Mouse (Mus musculus): ENCODE measurements around the gene Gcg. TPM values are rescaled to one million over a fixed set of nuclear protein-coding genes. Genes with fewer than 3 reads are reported as not detected.

Gene Gcg
- polyA plus RNA-seq, 1 experiment: not detected

DNA sequence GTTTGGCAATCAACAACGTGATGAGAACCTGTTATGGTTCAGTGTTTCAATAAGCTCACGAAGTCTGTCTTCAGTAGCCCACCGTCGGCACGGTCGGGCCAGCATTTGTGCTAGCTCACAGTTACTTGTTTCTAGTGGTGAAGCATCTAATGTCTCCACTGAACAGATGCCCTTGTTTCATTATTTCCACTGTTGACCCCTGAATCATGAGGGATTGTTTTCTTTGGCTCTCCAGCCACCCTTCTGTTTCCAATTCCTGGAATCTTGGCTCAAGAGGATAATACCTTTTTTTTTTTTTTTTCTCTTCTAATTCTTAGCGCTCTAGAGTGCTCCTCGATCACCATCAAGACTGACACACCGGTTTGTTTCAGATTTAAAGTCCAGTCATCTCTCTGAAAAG is 13.9 kb downstream of the Gcg start:
- Histone ChIP-seq H3K4me3 (no peak overlapping the region), H3K36me3 (ENCODE audit: control insufficient read depth, insufficient read depth) (no peaks in the 10 kb centered on the region), H3K27me3 (ENCODE audit: control insufficient read depth, insufficient read depth, insufficient read length) (no peaks in the 10 kb centered on the region), H3ac (ENCODE audit: control insufficient read depth, insufficient read length) (no peak overlapping the region), H3K79me2 (ENCODE audit: control insufficient read depth, insufficient read depth) (no peaks in the 10 kb centered on the region), H3K4me2 (ENCODE audit: low read depth) (peak overlapping the region; percentile 72)
- no peak for TF ChIP-seq REST (IDR thresholded peaks at IDR 0.05; ENCODE audit: insufficient read depth, insufficient read length)
- TF ChIP-seq MAX (IDR thresholded peaks at IDR 0.05; ENCODE audit: low read depth): no peak
- TF ChIP-seq POLR2A (IDR thresholded peaks at IDR 0.05; ENCODE audit: insufficient read length, low read depth): no peak
- no peak for TF ChIP-seq MYOD1 (IDR thresholded peaks at IDR 0.05; ENCODE audit: control insufficient read depth in 1 of 3, insufficient read length in 2 of 3, low read depth in 2 of 3)
- no peak for TF ChIP-seq SRF (IDR thresholded peaks at IDR 0.05; ENCODE audit: control insufficient read depth, insufficient read length, low read depth)
- TF ChIP-seq TCF12 (IDR thresholded peaks at IDR 0.05; ENCODE audit: insufficient read depth, poor library complexity, severe bottlenecking): no peak
- TF ChIP-seq E2F4 (IDR thresholded peaks at IDR 0.05; ENCODE audit: insufficient read depth): no peak
- no peak for TF ChIP-seq POLR2AphosphoS2 (IDR thresholded peaks at IDR 0.05; ENCODE audit: insufficient read length, low read depth)
- no peak for TF ChIP-seq TCF3 (IDR thresholded peaks at IDR 0.05; ENCODE audit: insufficient read length, low read depth)
- no peak for TF ChIP-seq CEBPB (IDR thresholded peaks at IDR 0.05; ENCODE audit: insufficient read depth, poor library complexity, severe bottlenecking)
- TF ChIP-seq USF1 (IDR thresholded peaks at IDR 0.05; ENCODE audit: low read depth): no peak
- no peak for TF ChIP-seq MYOG (IDR thresholded peaks at IDR 0.05; ENCODE audit: control insufficient read depth in 1 of 3, insufficient read depth in 1 of 3, insufficient read length in 2 of 3, low read depth in 2 of 3)

DNA sequence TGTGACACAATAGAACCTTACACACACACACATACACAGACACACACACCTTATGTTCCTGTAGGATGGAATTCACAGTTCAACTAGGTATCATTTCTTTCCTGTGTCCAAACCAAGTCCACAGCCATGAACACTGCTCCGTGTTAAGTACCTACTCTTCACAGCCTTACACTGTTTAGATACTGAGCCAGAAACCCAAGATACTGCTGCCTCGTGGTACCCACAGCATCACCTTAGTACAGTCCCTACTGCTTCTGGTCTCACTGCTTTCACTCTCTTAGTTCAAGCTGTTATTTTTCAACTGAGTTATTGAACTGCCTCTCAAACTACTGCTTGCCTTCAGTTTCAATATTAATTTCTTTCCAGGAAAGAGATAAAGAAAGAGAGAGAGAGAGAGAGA is 20.2 kb downstream of the Gcg start:
- Histone ChIP-seq H3K4me3 (no peak overlapping the region), H3K36me3 (ENCODE audit: control insufficient read depth, insufficient read depth) (no peaks in the 10 kb centered on the region), H3K27me3 (ENCODE audit: control insufficient read depth, insufficient read depth, insufficient read length) (no peaks in the 10 kb centered on the region), H3ac (ENCODE audit: control insufficient read depth, insufficient read length) (no peak overlapping the region), H3K79me2 (ENCODE audit: control insufficient read depth, insufficient read depth) (no peaks in the 10 kb centered on the region), H3K4me2 (ENCODE audit: low read depth) (no peak overlapping the region)
- no peak for TF ChIP-seq MAX (IDR thresholded peaks at IDR 0.05; ENCODE audit: low read depth)
- TF ChIP-seq TCF12 (IDR thresholded peaks at IDR 0.05; ENCODE audit: insufficient read depth, poor library complexity, severe bottlenecking): no peak
- TF ChIP-seq MYOG (IDR thresholded peaks at IDR 0.05; ENCODE audit: control insufficient read depth in 1 of 3, insufficient read depth in 1 of 3, insufficient read length in 2 of 3, low read depth in 2 of 3): no peak
- TF ChIP-seq TCF3 (IDR thresholded peaks at IDR 0.05; ENCODE audit: insufficient read length, low read depth): no peak
- TF ChIP-seq CEBPB (IDR thresholded peaks at IDR 0.05; ENCODE audit: insufficient read depth, poor library complexity, severe bottlenecking): no peak
- no peak for TF ChIP-seq REST (IDR thresholded peaks at IDR 0.05; ENCODE audit: insufficient read depth, insufficient read length)
- TF ChIP-seq POLR2A (IDR thresholded peaks at IDR 0.05; ENCODE audit: insufficient read length, low read depth): no peak
- TF ChIP-seq POLR2AphosphoS2 (IDR thresholded peaks at IDR 0.05; ENCODE audit: insufficient read length, low read depth): no peak
- no peak for TF ChIP-seq MYOD1 (IDR thresholded peaks at IDR 0.05; ENCODE audit: control insufficient read depth in 1 of 3, insufficient read length in 2 of 3, low read depth in 2 of 3)
- no peak for TF ChIP-seq SRF (IDR thresholded peaks at IDR 0.05; ENCODE audit: control insufficient read depth, insufficient read length, low read depth)
- TF ChIP-seq USF1 (IDR thresholded peaks at IDR 0.05; ENCODE audit: low read depth): no peak
- TF ChIP-seq E2F4 (IDR thresholded peaks at IDR 0.05; ENCODE audit: insufficient read depth): no peak

DNA sequence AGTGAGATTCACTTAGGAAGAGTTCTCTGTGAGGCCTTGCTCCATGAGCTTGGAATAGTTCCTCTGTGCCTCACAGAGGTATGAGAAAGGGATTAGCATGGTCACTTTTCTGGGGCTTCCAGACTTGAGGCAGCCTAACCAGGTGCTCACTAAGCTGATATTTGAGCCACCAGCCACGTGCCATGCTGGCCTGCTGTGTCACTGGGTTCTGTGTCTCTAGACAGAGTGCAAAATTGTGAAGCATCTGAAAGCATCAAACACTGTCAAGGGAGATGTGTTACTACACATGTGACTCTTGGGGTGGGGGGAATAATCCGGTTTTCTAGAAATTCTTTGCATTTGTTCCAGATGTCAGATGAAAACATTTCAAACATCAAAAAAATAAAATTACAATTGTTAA is 21.3 kb downstream of the Gcg start:
- no peak for TF ChIP-seq CEBPB (IDR thresholded peaks at IDR 0.05; ENCODE audit: insufficient read depth, poor library complexity, severe bottlenecking)
- no peak for TF ChIP-seq POLR2A (IDR thresholded peaks at IDR 0.05; ENCODE audit: insufficient read length, low read depth)
- H3ac ChIP-seq (ENCODE audit: control insufficient read depth, insufficient read length): no peak overlapping the region
- H3K27me3 ChIP-seq (ENCODE audit: control insufficient read depth, insufficient read depth, insufficient read length): no peaks in the 10 kb centered on the region
- no peak overlapping the region for H3K4me2 ChIP-seq (ENCODE audit: low read depth)
- no peaks in the 10 kb centered on the region for H3K36me3 ChIP-seq (ENCODE audit: control insufficient read depth, insufficient read depth)
- H3K79me2 ChIP-seq (ENCODE audit: control insufficient read depth, insufficient read depth): no peaks in the 10 kb centered on the region
- H3K4me3 ChIP-seq: no peak overlapping the region

DNA sequence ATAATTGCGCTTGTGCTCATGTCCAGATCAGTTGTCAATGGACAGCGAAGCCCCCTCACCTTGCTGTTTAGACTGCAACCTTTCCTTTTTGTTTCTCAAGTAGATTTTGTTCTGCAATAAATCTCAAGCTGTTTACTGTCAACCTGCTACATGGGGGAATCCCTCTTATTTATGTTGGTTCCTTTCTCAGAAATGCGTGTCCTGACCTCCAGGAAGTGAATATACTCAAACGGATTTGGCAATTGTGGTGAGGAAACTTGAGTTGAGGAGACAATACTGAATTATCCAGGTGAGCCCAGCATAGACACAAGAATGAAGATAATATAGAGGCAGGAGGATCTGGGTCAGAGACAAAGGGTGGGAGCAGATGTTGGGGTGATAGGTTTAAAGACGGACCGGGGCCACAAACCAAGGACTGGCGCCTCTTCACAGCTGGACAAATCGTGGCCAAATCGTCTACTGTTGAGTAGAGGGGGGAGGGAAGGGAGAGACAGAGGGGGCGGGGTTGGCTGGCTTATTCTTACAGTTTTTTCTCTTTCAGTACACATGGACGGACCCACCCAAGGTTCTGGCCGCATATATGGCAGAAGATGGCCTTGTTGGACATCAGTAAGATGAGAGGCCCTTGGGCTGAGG is 22.5 kb downstream of the Gcg start:
- Histone ChIP-seq H3K4me3 (no peak overlapping the region), H3K4me2 (ENCODE audit: low read depth) (no peak overlapping the region), H3K79me2 (ENCODE audit: control insufficient read depth, insufficient read depth) (no peaks in the 10 kb centered on the region), H3ac (ENCODE audit: control insufficient read depth, insufficient read length) (no peak overlapping the region), H3K27me3 (ENCODE audit: control insufficient read depth, insufficient read depth, insufficient read length) (no peaks in the 10 kb centered on the region), H3K36me3 (ENCODE audit: control insufficient read depth, insufficient read depth) (no peaks in the 10 kb centered on the region)
- TF ChIP-seq SRF (IDR thresholded peaks at IDR 0.05; ENCODE audit: control insufficient read depth, insufficient read length, low read depth) (no peak), MYOG (IDR thresholded peaks at IDR 0.05; ENCODE audit: control insufficient read depth in 1 of 3, insufficient read depth in 1 of 3, insufficient read length in 2 of 3, low read depth in 2 of 3) (no peak), POLR2AphosphoS2 (IDR thresholded peaks at IDR 0.05; ENCODE audit: insufficient read length, low read depth) (no peak), E2F4 (IDR thresholded peaks at IDR 0.05; ENCODE audit: insufficient read depth) (no peak), TCF12 (IDR thresholded peaks at IDR 0.05; ENCODE audit: insufficient read depth, poor library complexity, severe bottlenecking) (no peak), CEBPB (IDR thresholded peaks at IDR 0.05; ENCODE audit: insufficient read depth, poor library complexity, severe bottlenecking) (no peak)

DNA sequence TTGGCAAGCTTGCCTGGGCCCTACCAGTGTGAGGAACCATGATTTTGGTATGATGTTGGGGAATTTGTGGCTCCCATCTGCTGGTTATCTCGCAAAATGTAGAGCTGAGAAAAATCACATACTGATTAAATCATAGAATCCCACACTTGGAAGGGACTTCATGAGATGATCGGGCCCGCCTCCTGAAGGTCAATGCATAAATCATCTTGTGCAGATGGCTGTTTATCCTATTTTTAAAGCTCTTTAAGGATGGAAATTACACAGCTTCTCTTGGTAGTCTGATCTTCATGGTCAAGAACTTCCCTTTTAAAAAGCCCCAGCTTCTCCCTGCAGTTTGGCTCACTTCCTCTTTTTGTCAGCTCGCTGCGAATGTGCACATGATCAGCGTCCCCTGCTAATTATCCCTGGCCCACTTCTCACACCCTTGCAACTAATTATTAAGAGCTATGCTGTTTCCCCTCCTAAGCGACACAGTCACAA is 23.2 kb downstream of the Gcg start:
- no peaks in the 10 kb centered on the region for H3K36me3 ChIP-seq (ENCODE audit: control insufficient read depth, insufficient read depth)
- TF ChIP-seq POLR2AphosphoS2 (IDR thresholded peaks at IDR 0.05; ENCODE audit: insufficient read length, low read depth): no peak
- TF ChIP-seq SRF (IDR thresholded peaks at IDR 0.05; ENCODE audit: control insufficient read depth, insufficient read length, low read depth): no peak
- no peak for TF ChIP-seq MYOD1 (IDR thresholded peaks at IDR 0.05; ENCODE audit: control insufficient read depth in 1 of 3, insufficient read length in 2 of 3, low read depth in 2 of 3)
- no peak for TF ChIP-seq CEBPB (IDR thresholded peaks at IDR 0.05; ENCODE audit: insufficient read depth, poor library complexity, severe bottlenecking)
- no peak overlapping the region for H3K4me2 ChIP-seq (ENCODE audit: low read depth)
- H3K79me2 ChIP-seq (ENCODE audit: control insufficient read depth, insufficient read depth): no peaks in the 10 kb centered on the region
- H3ac ChIP-seq (ENCODE audit: control insufficient read depth, insufficient read length): no peak overlapping the region
- no peaks in the 10 kb centered on the region for H3K27me3 ChIP-seq (ENCODE audit: control insufficient read depth, insufficient read depth, insufficient read length)
- H3K4me3 ChIP-seq: no peak overlapping the region

Measured in myocyte (in vitro differentiated cells).